Mouse (Mus musculus) urinary bladder, adult 2 months (tissue): ENCODE data around the gene Man2a1. TPM values are rescaled to one million over a fixed set of nuclear protein-coding genes. Genes with fewer than 3 reads are reported as not detected.

Experiments
- DNase-seq: peaks from one replicate; pipeline ENCODE4 v3.0.0; 2022; ENCODE audit warnings: low spot score
- polyA plus RNA-seq: library from polyadenylated mRNA; depleted of rRNA; stranded (reverse); fragments of >200 nt; gene quantifications from 2 replicates; pipeline ENCODE4 v1.2.3, GENCODE M21; 2012

The Man2a1 gene
- polyA plus RNA-seq, 1 experiment = 25.5 TPM

GRCm38 (mm10) chr17:64697277-64697831 is 96.8 kb downstream of the Man2a1 start:
- DNase-seq = no peak

GRCm38 (mm10) chr17:64698516-64698915 is 98.0 kb downstream of the Man2a1 start:
- DNase-seq = no peak

- no peak for DNase-seq
Observed at GRCm38 (mm10) chr17:64703649-64704230, 103.2 kb downstream of the Man2a1 start.

GRCm38 (mm10) chr17:64707529-64707928 is 107.0 kb downstream of the Man2a1 start:
- DNase-seq = no peak

- DNase-seq = no peak
Observed at GRCm38 (mm10) chr17:64716318-64716717, 115.8 kb downstream of the Man2a1 start.

- DNase-seq = no peak
Observed at GRCm38 (mm10) chr17:64719760-64720159, 119.2 kb downstream of the Man2a1 start.

GRCm38 (mm10) chr17:64721112-64721511 is 120.6 kb downstream of the Man2a1 start:
- no peak for DNase-seq

- DNase-seq = no peak
Observed at GRCm38 (mm10) chr17:64723162-64723561, 122.6 kb downstream of the Man2a1 start.

- no peak for DNase-seq
Observed at GRCm38 (mm10) chr17:64725214-64725613, 124.7 kb downstream of the Man2a1 start.

- no peak for DNase-seq
Observed at GRCm38 (mm10) chr17:64726032-64726431, 125.5 kb downstream of the Man2a1 start.

GRCm38 (mm10) chr17:64735492-64735891 is 135.0 kb downstream of the Man2a1 start:
- DNase-seq = no peak

GRCm38 (mm10) chr17:64737918-64738317 is 137.4 kb downstream of the Man2a1 start:
- DNase-seq = no peak

GRCm38 (mm10) chr17:64739129-64739528 is 138.6 kb downstream of the Man2a1 start:
- DNase-seq = no peak

GRCm38 (mm10) chr17:64742715-64743605 is 142.4 kb downstream of the Man2a1 start:
- no peak for DNase-seq

GRCm38 (mm10) chr17:64743606-64744300 is 143.2 kb downstream of the Man2a1 start:
- DNase-seq = no peak

- no peak for DNase-seq
Observed at GRCm38 (mm10) chr17:64746637-64747225, 146.2 kb downstream of the Man2a1 start.

GRCm38 (mm10) chr17:64747461-64747860 is 146.9 kb downstream of the Man2a1 start:
- no peak for DNase-seq

GRCm38 (mm10) chr17:64748131-64748530 is 147.6 kb downstream of the Man2a1 start:
- DNase-seq = no peak

GRCm38 (mm10) chr17:64749146-64749545 is 148.6 kb downstream of the Man2a1 start:
- DNase-seq = no peak

GRCm38 (mm10) chr17:64751249-64751648 is 150.7 kb downstream of the Man2a1 start:
- no peak for DNase-seq

GRCm38 (mm10) chr17:64752126-64753019 is 151.8 kb downstream of the Man2a1 start:
- DNase-seq = no peak
